Mouse (Mus musculus): ENCODE measurements at regions not wholly inside any gene's neighbourhood (a gene's known extent, or its start where the extent isn't known, plus 50 kb on each side); places are given as distances from the start of the nearest gene placed in this dataset.

DNA sequence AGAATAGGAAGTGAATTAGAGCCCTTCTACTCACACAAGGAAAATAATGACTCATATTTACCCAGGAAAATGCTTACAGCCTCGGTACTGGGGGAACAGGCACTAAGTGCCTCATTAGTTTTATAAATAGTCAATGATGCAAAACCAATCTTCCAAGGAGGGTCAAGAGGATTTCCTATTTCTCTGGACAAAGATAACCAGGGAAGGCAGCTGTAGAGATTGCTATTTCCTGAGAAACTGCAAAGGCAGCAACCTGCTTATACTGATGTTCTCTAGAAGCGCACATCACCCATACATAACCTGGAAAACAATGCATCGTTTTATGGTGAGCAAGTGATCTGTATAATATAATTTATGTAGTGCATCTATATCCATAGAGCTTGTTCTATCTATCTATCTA is 201.3 kb upstream of the Sash1 start:
- TF ChIP-seq CEBPB (IDR thresholded peaks at IDR 0.05; ENCODE audit: insufficient read depth, poor library complexity, severe bottlenecking) (no peak), SRF (IDR thresholded peaks at IDR 0.05; ENCODE audit: control insufficient read depth, insufficient read length, low read depth) (no peak), TCF12 (IDR thresholded peaks at IDR 0.05; ENCODE audit: insufficient read depth, poor library complexity, severe bottlenecking) (no peak), POLR2A (IDR thresholded peaks at IDR 0.05; ENCODE audit: insufficient read length, low read depth) (no peak)
- Histone ChIP-seq H3K79me2 (ENCODE audit: control insufficient read depth, insufficient read depth) (no peaks in the 10 kb centered on the region), H3K36me3 (ENCODE audit: control insufficient read depth, insufficient read depth) (no peaks in the 10 kb centered on the region), H3K27me3 (ENCODE audit: control insufficient read depth, insufficient read depth, insufficient read length) (no peaks in the 10 kb centered on the region), H3K4me2 (ENCODE audit: low read depth) (no peak overlapping the region), H3ac (ENCODE audit: control insufficient read depth, insufficient read length) (no peak overlapping the region), H3K4me3 (no peak overlapping the region)

DNA sequence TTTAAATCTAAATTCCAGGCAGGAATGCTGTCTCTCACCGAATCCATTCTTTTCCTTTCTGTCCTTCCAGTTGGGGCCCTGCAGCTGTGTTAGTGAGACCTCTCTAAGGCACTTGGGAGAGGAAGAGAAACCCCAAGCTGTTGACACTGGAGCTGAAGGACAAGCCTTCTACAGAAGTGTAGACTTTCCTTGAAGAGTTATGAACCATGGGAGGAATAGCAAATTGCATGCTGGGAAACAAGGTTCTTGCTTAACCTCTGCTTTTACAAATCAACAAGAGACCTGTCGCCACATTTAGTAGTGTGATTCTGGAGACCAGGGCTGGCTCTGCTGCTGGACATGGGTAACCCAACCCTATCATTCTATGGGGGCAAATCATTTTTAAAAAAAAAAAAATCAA is 200.8 kb upstream of the Sash1 start:
- Histone ChIP-seq H3K36me3 (ENCODE audit: control insufficient read depth, insufficient read depth) (no peaks in the 10 kb centered on the region), H3K27me3 (ENCODE audit: control insufficient read depth, insufficient read depth, insufficient read length) (no peaks in the 10 kb centered on the region), H3K4me2 (ENCODE audit: low read depth) (no peak overlapping the region), H3K4me3 (no peak overlapping the region), H3K79me2 (ENCODE audit: control insufficient read depth, insufficient read depth) (no peaks in the 10 kb centered on the region), H3ac (ENCODE audit: control insufficient read depth, insufficient read length) (no peak overlapping the region)
- TF ChIP-seq MYOD1 (IDR thresholded peaks at IDR 0.05; ENCODE audit: control insufficient read depth in 1 of 3, insufficient read length in 2 of 3, low read depth in 2 of 3), result no peak
- no peak for TF ChIP-seq CEBPB (IDR thresholded peaks at IDR 0.05; ENCODE audit: insufficient read depth, poor library complexity, severe bottlenecking)
- no peak for TF ChIP-seq MAX (IDR thresholded peaks at IDR 0.05; ENCODE audit: low read depth)
- no peak for TF ChIP-seq POLR2AphosphoS2 (IDR thresholded peaks at IDR 0.05; ENCODE audit: insufficient read length, low read depth)
- TF ChIP-seq SRF (IDR thresholded peaks at IDR 0.05; ENCODE audit: control insufficient read depth, insufficient read length, low read depth), result no peak
- no peak for TF ChIP-seq E2F4 (IDR thresholded peaks at IDR 0.05; ENCODE audit: insufficient read depth)
- no peak for TF ChIP-seq USF1 (IDR thresholded peaks at IDR 0.05; ENCODE audit: low read depth)
- no peak for TF ChIP-seq REST (IDR thresholded peaks at IDR 0.05; ENCODE audit: insufficient read depth, insufficient read length)
- TF ChIP-seq TCF12 (IDR thresholded peaks at IDR 0.05; ENCODE audit: insufficient read depth, poor library complexity, severe bottlenecking), result no peak
- TF ChIP-seq POLR2A (IDR thresholded peaks at IDR 0.05; ENCODE audit: insufficient read length, low read depth), result no peak

DNA sequence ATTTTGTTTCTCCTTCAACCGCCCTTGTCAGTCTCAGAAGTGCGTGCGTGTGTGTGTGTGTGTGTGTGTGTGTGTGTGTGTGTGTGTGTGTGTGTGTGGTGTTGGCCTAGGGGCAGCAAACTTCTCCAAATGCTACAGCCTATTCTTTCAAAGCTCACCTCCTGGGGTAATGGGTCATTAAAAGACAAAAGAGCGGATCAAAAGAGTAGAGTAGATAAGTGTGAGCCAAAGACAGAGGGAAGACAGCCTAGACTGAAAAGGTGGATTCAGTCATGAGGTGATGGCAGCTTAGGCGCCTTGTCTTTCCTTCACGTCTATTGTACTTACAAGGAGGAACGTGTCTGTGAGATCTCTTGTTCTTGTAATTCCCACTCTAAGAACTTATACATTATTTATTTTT is 199.6 kb upstream of the Sash1 start:
- TF ChIP-seq POLR2AphosphoS2 (IDR thresholded peaks at IDR 0.05; ENCODE audit: insufficient read length, low read depth), result no peak
- TF ChIP-seq E2F4 (IDR thresholded peaks at IDR 0.05; ENCODE audit: insufficient read depth), result no peak
- no peak for TF ChIP-seq MYOD1 (IDR thresholded peaks at IDR 0.05; ENCODE audit: control insufficient read depth in 1 of 3, insufficient read length in 2 of 3, low read depth in 2 of 3)
- no peak for TF ChIP-seq REST (IDR thresholded peaks at IDR 0.05; ENCODE audit: insufficient read depth, insufficient read length)
- H3ac ChIP-seq (ENCODE audit: control insufficient read depth, insufficient read length), result no peak overlapping the region
- H3K79me2 ChIP-seq (ENCODE audit: control insufficient read depth, insufficient read depth), result no peaks in the 10 kb centered on the region
- no peak overlapping the region for H3K4me3 ChIP-seq
- H3K4me2 ChIP-seq (ENCODE audit: low read depth), result no peak overlapping the region
- no peaks in the 10 kb centered on the region for H3K36me3 ChIP-seq (ENCODE audit: control insufficient read depth, insufficient read depth)
- H3K27me3 ChIP-seq (ENCODE audit: control insufficient read depth, insufficient read depth, insufficient read length), result no peaks in the 10 kb centered on the region

DNA sequence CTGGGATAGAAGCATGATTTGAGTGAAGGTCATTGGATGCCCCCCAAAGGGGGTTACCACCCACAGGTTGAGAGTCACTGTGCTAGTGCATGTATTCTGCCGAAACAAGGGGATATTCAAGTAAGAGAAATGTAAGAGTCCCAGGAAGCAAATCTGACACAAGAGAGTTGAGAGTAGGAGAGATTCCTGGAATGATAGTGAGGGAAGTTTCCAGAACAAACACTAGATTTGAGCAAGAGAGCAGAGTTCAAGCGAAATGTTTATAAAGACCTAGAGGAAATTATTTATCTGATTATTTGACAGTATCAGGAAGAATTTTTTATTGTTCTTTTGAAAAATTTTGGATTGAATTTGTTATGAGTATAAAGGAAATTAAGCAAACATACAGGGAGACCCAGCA is 189.0 kb upstream of the Sash1 start:
- H3ac ChIP-seq (ENCODE audit: control insufficient read depth, insufficient read length), result no peak overlapping the region
- H3K27me3 ChIP-seq (ENCODE audit: control insufficient read depth, insufficient read depth, insufficient read length), result no peaks in the 10 kb centered on the region
- TF ChIP-seq CEBPB (IDR thresholded peaks at IDR 0.05; ENCODE audit: insufficient read depth, poor library complexity, severe bottlenecking), result no peak
- H3K4me3 ChIP-seq, result no peak overlapping the region
- H3K79me2 ChIP-seq (ENCODE audit: control insufficient read depth, insufficient read depth), result no peaks in the 10 kb centered on the region
- H3K36me3 ChIP-seq (ENCODE audit: control insufficient read depth, insufficient read depth), result no peaks in the 10 kb centered on the region
- H3K4me2 ChIP-seq (ENCODE audit: low read depth), result no peak overlapping the region

DNA sequence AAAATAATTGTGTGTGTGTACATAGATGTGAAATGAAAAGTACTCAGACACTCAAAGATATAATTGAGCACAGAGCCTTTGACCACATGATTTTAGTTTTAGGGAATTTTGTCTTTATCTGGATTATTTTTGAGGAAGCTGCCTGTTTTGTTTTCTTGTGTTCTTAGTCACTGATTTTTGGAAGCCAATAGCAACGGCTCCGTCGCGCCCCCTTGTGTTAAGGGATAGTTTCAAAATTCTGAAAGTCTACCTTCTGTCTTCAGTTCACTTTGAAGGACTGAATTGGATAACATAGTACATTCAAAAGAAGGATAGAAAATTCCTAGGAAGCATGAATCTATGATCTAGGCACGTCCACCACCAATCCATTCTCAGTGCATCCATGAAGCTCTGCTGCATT is 185.8 kb upstream of the Sash1 start:
- no peaks in the 10 kb centered on the region for H3K36me3 ChIP-seq (ENCODE audit: control insufficient read depth, insufficient read depth)
- H3K79me2 ChIP-seq (ENCODE audit: control insufficient read depth, insufficient read depth), result no peaks in the 10 kb centered on the region
- no peak overlapping the region for H3K4me3 ChIP-seq
- H3K27me3 ChIP-seq (ENCODE audit: control insufficient read depth, insufficient read depth, insufficient read length), result no peaks in the 10 kb centered on the region
- TF ChIP-seq MYOD1 (IDR thresholded peaks at IDR 0.05; ENCODE audit: control insufficient read depth in 1 of 3, insufficient read length in 2 of 3, low read depth in 2 of 3) (no peak), MYOG (IDR thresholded peaks at IDR 0.05; ENCODE audit: control insufficient read depth in 1 of 3, insufficient read depth in 1 of 3, insufficient read length in 2 of 3, low read depth in 2 of 3) (no peak), SRF (IDR thresholded peaks at IDR 0.05; ENCODE audit: control insufficient read depth, insufficient read length, low read depth) (no peak), POLR2A (IDR thresholded peaks at IDR 0.05; ENCODE audit: insufficient read length, low read depth) (no peak), E2F4 (IDR thresholded peaks at IDR 0.05; ENCODE audit: insufficient read depth) (no peak), CEBPB (IDR thresholded peaks at IDR 0.05; ENCODE audit: insufficient read depth, poor library complexity, severe bottlenecking) (no peak), REST (IDR thresholded peaks at IDR 0.05; ENCODE audit: insufficient read depth, insufficient read length) (no peak), MAX (IDR thresholded peaks at IDR 0.05; ENCODE audit: low read depth) (no peak), TCF12 (IDR thresholded peaks at IDR 0.05; ENCODE audit: insufficient read depth, poor library complexity, severe bottlenecking) (no peak), POLR2AphosphoS2 (IDR thresholded peaks at IDR 0.05; ENCODE audit: insufficient read length, low read depth) (no peak), USF1 (IDR thresholded peaks at IDR 0.05; ENCODE audit: low read depth) (no peak), TCF3 (IDR thresholded peaks at IDR 0.05; ENCODE audit: insufficient read length, low read depth) (no peak)
- H3K4me2 ChIP-seq (ENCODE audit: low read depth), result no peak overlapping the region
- H3ac ChIP-seq (ENCODE audit: control insufficient read depth, insufficient read length), result no peak overlapping the region
